Mouse (Mus musculus): ENCODE results near the gene Lin7b. TPM values are rescaled to one million over a fixed set of nuclear protein-coding genes. Genes with fewer than 3 reads are reported as not detected.
A peak's percentile ranks its signal among the peaks of the same experiment; 100 is the strongest.

The Lin7b gene
- total and polyA plus RNA-seq, 3 experiments, result 1.3 to 3.8 TPM; not detected in 1

GRCm38 (mm10) chr7:45341303-45341702 is 29.1 kb downstream of the Lin7b start:
- Histone ChIP-seq H3K27ac (ENCODE audit: control insufficient read depth, low read depth, low read length) (no peak overlapping the region), H3K4me3 (ENCODE audit: control insufficient read depth in 1 of 2, insufficient read depth in 1 of 2, low read depth in 2 of 2, low read length in 2 of 2) (peak overlapping the region; percentile 53 to 64; a peak in 3 of 4 replicates), H3K27me3 (ENCODE audit: control insufficient read depth in 1 of 2, insufficient read depth in 2 of 2, low read length in 2 of 2) (no peaks in the 10 kb centered on the region), H3K9me3 (replicated peaks; ENCODE audit: insufficient read depth, low read length) (no peaks in the 10 kb centered on the region), H3K9ac (ENCODE audit: control insufficient read depth, low read depth, low read length, poor library complexity, severe bottlenecking) (peak overlapping the region; percentile 7; the same call in 1 of the 2 replicates), H3K36me3 (ENCODE audit: control insufficient read depth in 1 of 2, insufficient read depth in 2 of 2, low read length in 2 of 2) (peaks cover 0 to 5% of the 10 kb centered on the region in 2 experiments; a peak in 1 of 4 replicates), H3K4me1 (ENCODE audit: control insufficient read depth in 1 of 2, insufficient read depth in 2 of 2, low read length in 2 of 2) (peaks cover 6 to 24% of the 10 kb centered on the region in 2 experiments), H3K79me2 (ENCODE audit: control insufficient read depth, insufficient read depth, low read length, poor library complexity) (no peaks in the 10 kb centered on the region; the same call in 1 of the 2 replicates)
- DNase-seq (ENCODE audit: low read depth, low spot score), result peak; percentile 96
- peak; percentile 70 for TF ChIP-seq HCFC1 (IDR thresholded peaks at IDR 0.05; ENCODE audit: low read depth, low read length)
- TF ChIP-seq POLR2AphosphoS2 (IDR thresholded peaks at IDR 0.05; ENCODE audit: low read length), result 0 out of 2 replicates have a peak, but pooled peaks have one; percentile 27
- peak; percentile 17 for TF ChIP-seq RAD21 (IDR thresholded peaks at IDR 0.05; ENCODE audit: low read depth, low read length)
- TF ChIP-seq MXI1 (IDR thresholded peaks at IDR 0.05; ENCODE audit: low read depth, low read length), result peak; percentile 77; the same call in 1 of the 2 replicates
- no peak for TF ChIP-seq NELFE (IDR thresholded peaks at IDR 0.05; ENCODE audit: low read depth, low read length)
- peak; percentile 38 for TF ChIP-seq SMC3 (IDR thresholded peaks at IDR 0.05; ENCODE audit: low read depth, low read length)
- peak; percentile 87 for TF ChIP-seq ELF1 (IDR thresholded peaks at IDR 0.05; ENCODE audit: low read depth, low read length)
- no peak for TF ChIP-seq GABPA (IDR thresholded peaks at IDR 0.05; ENCODE audit: low read depth, low read length)
- TF ChIP-seq SIN3A (IDR thresholded peaks at IDR 0.05; ENCODE audit: low read length), result peak; percentile 80
- peak; percentile 84; the same call in 1 of the 2 replicates for TF ChIP-seq MAZ (IDR thresholded peaks at IDR 0.05; ENCODE audit: low read depth, low read length)
- TF ChIP-seq TCF12 (IDR thresholded peaks at IDR 0.05; ENCODE audit: low read depth, low read length), result 0 out of 2 replicates have a peak, but pooled peaks have one; percentile 55
- TF ChIP-seq ZKSCAN1 (IDR thresholded peaks at IDR 0.05; ENCODE audit: low read depth, low read length), result no peak
- peak in 2 of 3 experiments; percentile 83 for TF ChIP-seq CTCF (IDR thresholded peaks at IDR 0.05 in 2 of 3, conservative IDR thresholded peaks at IDR 0.05 in 1 of 3; ENCODE audit: control insufficient read depth in 1 of 3, insufficient read depth in 1 of 3, low read depth in 2 of 3, low read length in 3 of 3, poor library complexity in 1 of 3, severe bottlenecking in 1 of 3)
- TF ChIP-seq GATA1 (IDR thresholded peaks at IDR 0.05; ENCODE audit: low read depth, low read length), result peak; percentile 14; the same call in 1 of the 2 replicates
- 0 out of 2 replicates have a peak, but pooled peaks have one; percentile 13 for TF ChIP-seq ETS1 (IDR thresholded peaks at IDR 0.05; ENCODE audit: low read depth, low read length)
- TF ChIP-seq MEF2A (IDR thresholded peaks at IDR 0.05; ENCODE audit: extremely low read depth, insufficient replicate concordance, low read depth, low read length, poor library complexity, severe bottlenecking), result no peak
- peak; percentile 40; the same call in 1 of the 2 replicates for TF ChIP-seq TBP (IDR thresholded peaks at IDR 0.05; ENCODE audit: low read depth, low read length)
- no peak for TF ChIP-seq JUND (IDR thresholded peaks at IDR 0.05; ENCODE audit: low read depth, low read length)
- no peak for TF ChIP-seq USF1 (IDR thresholded peaks at IDR 0.05; ENCODE audit: low read depth, low read length)
- TF ChIP-seq USF2 (IDR thresholded peaks at IDR 0.05; ENCODE audit: borderline replicate concordance in 1 of 2, insufficient read depth in 1 of 2, low read depth in 1 of 2, low read length in 2 of 2), result no peak
- no peak for TF ChIP-seq CHD1 (IDR thresholded peaks at IDR 0.05; ENCODE audit: low read depth, low read length)
- TF ChIP-seq E2F4 (IDR thresholded peaks at IDR 0.05; ENCODE audit: borderline replicate concordance, low read depth, low read length), result no peak
- no peak for TF ChIP-seq POLR2AphosphoS5 (IDR thresholded peaks at IDR 0.05; ENCODE audit: borderline replicate concordance, low read depth, low read length)
- TF ChIP-seq POLR2A (IDR thresholded peaks at IDR 0.05; ENCODE audit: control insufficient read depth in 1 of 2, insufficient read depth in 1 of 2, low read depth in 1 of 2, low read length in 2 of 2, poor library complexity in 1 of 2), result peak in 1 of 2 experiments; percentile 42; a peak in 1 of 4 replicates
- TF ChIP-seq EP300 (IDR thresholded peaks at IDR 0.05; ENCODE audit: low read depth in 1 of 2, low read length in 2 of 2), result peak in 1 of 2 experiments; percentile 33; a peak in 1 of 4 replicates
- no peak for TF ChIP-seq ZMIZ1 (IDR thresholded peaks at IDR 0.05; ENCODE audit: low read depth, low read length)

Measured in MEL (cell line).